Mouse (Mus musculus) G1E (cell line): ENCODE measurements around the gene Tep1.

Source experiments
- CTCF ChIP-seq: IDR thresholded peaks from 2 replicates; pipeline ENCODE4 v1.5.1; 2012; ENCODE audit warnings: low read depth, low read length, inconsistent platforms, mixed read lengths
- POLR2AphosphoS5 ChIP-seq: IDR thresholded peaks from 2 replicates; pipeline ENCODE4 v1.6.1; 2012; ENCODE audit warnings: low read depth, low read length, inconsistent platforms; ENCODE audit not compliant: insufficient replicate concordance
- TAL1 ChIP-seq: conservative IDR thresholded peaks from 2 replicates; pipeline ENCODE4 v1.6.1; 2012; ENCODE audit warnings: low read depth, low read length, inconsistent platforms, mixed read lengths

- TF ChIP-seq POLR2AphosphoS5 (no peak), CTCF (no peak), TAL1 (no peak)
These were observed 70.7 kb downstream of the Tep1 start for GRCm38 (mm10) chr14:50799502-50800259.
